Mouse (Mus musculus): ENCODE results near the gene Psmg4. TPM values are rescaled to one million over a fixed set of nuclear protein-coding genes. Genes with fewer than 3 reads are reported as not detected.

Gene Psmg4
- total RNA-seq, 2 experiments from 2014 or later, result 45.5 to 46.4 TPM

GRCm38 (mm10) chr13:34192414-34193191 lies 29.8 kb downstream of the Psmg4 start:
- intact Hi-C loops (cut with DNase I), result no loop called here
- peak; percentile 20 for DNase-seq

GRCm38 (mm10) chr13:34193384-34193783 lies 30.6 kb downstream of the Psmg4 start:
- DNase-seq, result no peak
- intact Hi-C loops (cut with DNase I), result no loop called here

- DNase-seq, result no peak
- intact Hi-C loops (cut with DNase I), result no loop called here
Observed at GRCm38 (mm10) chr13:34195676-34196075, 32.9 kb downstream of the Psmg4 start.

GRCm38 (mm10) chr13:34205216-34205615 lies 42.5 kb downstream of the Psmg4 start:
- DNase-seq, result no peak
- intact Hi-C loops (cut with DNase I), result no loop called here

DNA sequence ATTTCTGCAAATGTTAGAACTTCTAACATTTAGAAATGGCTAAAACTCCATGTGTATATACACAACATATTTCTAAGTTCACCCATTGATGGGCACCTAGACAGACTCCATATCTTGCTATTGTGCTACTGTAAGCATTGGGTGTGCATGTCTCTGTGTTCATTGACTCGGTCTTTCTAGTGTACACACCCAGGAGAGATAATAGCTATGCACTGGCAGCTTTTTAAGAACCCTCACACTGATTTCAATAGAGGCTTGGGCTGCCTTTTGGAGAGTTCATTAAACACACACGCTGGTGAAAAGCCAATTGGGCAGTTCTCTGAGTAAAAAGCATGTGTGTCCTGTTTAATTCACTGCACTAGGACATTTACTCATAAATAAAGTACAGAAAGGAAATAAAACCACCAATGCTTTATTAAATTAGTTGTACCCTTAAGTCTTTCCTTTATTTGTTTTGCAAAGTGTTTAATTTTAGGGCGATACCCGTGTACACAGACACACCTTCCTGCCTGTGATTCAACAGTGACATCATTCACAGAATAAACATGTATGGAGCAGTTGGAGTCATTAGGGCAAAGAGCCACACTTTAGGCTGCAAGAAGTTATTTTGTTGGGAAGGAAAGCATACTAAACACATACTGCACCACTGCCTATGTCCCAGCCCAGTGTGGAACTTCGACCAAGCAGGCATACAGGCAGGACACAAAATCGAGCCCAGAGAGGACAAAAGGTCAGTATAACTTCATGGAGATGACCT lies 45.1 kb downstream of the Psmg4 start:
- intact Hi-C loops (cut with DNase I), result no loop called here
- no peak for DNase-seq

DNA sequence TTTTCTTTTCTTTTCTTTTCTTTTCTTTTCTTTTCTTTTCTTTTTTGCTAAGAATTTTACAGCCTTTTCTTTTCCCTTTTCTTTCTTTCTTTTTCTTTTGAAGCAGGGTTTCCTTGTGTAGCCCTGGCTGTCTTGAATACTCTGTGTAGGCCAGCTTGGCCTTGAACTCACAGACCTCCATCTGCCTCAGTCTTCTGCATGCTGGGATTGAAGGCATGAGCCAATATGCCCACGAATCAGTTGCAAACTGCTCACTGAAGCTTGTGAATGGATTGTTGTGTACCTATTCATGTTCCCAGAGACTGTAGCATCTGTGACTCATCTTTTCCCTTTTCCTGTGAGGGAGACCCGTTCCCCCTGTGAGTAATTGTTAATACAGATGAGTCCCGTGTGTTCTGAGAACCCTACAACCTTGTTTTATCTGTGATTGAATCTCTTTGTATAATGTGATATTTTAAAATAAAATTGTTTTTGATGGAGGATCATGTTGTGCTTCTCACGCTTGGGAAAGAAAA lies 48.6 kb downstream of the Psmg4 start:
- intact Hi-C loops (cut with DNase I), result no loop called here
- DNase-seq, result no peak

DNA sequence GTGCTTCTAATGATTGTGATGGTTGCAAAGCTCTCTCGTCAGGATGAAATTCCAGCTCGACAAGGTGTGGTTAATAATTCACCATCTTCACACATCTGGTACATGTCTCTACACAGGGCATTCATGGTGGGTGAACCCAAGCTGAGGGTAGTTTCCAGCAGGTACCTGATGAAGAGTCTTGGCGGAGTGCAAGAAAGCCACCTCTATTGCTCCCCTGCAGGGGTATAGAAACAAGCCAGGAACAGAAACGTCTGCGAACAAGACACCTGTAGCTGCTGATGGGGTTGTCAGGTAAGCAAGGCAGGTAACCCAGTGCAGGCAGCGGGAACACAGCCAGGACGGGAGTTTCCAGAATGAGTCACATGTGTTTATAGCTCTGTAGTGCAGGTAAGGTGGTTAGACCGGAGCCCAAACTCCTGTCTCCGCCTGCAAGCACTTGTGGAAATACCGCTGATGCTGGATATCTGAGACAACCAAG lies 50.0 kb downstream of the Psmg4 start:
- intact Hi-C loops (cut with DNase I), result no loop called here
- no peak for DNase-seq

- intact Hi-C loops (cut with DNase I), result no loop called here
Observed at GRCm38 (mm10) chr13:34214855-34215254, 52.1 kb downstream of the Psmg4 start.

DNA sequence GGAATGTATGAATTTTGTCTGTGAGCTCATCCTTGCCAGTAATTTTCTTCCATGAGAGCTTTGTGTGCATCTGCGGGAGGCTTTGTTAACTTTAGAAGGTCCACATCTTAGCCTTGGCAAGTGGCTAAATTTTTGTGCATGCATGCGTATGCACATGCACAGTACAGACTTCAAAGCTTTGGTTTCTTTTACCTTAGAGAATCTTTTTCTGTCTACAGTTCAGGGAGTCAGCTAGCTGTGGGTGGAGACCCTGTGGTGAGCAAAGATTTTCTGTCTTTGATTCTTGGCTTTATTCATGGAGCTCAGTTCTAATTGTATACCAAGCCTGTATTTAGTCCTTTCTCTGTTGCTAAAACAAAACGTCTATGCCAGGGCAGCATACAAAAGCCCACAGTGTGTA lies 56.0 kb downstream of the Psmg4 start:
- no peak for DNase-seq
- intact Hi-C loops (cut with DNase I), result no loop called here

More at GRCm38 (mm10) chr13:34214855-34215254, 52.1 kb downstream of the Psmg4 start:
- DNase-seq, result no peak

- intact Hi-C loops (cut with DNase I), result no loop called here
- no peak for DNase-seq
Observed at GRCm38 (mm10) chr13:34219728-34220127, 57.0 kb downstream of the Psmg4 start.

- intact Hi-C loops (cut with DNase I), result no loop called here
- peak; percentile 51 for DNase-seq
Observed at GRCm38 (mm10) chr13:34222985-34223384, 60.2 kb downstream of the Psmg4 start.

DNA sequence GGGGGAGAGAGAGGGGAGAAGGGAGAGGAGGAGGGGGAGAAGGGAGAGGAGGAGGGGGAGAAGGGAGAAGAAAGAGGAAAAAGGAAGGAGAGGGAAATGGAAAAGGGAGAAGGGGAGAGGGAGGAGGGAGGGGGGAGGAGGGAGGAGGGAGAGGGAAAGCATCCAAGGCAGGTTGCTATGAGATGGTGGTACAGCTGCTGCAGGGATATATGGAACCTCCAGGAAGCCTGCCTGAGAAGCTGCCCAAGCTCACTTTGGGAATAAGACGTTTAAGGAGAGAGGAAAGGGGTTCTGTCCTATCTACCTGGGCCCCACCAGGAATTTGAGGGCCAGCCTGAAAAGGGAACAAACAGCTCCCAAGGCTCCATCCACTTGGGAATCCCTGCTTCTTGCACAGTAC lies 64.2 kb downstream of the Psmg4 start:
- no peak for DNase-seq
- intact Hi-C loops (cut with DNase I), result no loop called here

Other genes starting within 250 kb of the Psmg4 start
- gene Nqo2, start 198.3 kb upstream of the Psmg4 start, total RNA-seq (2021), result 1 to 10 TPM; 3.2 to 3.3 TPM
- gene Ripk1, start 160.6 kb upstream of the Psmg4 start, total RNA-seq (2021), result 10 to 100 TPM; 11.7 to 12.7 TPM
- gene Serpinb6a, start 160.2 kb upstream of the Psmg4 start, total RNA-seq (2021), result 10 to 100 TPM; 41.2 to 41.3 TPM
- gene Bphl, start 125.4 kb upstream of the Psmg4 start, total RNA-seq (2021), result 10 to 100 TPM; 27.6 to 31.3 TPM
- gene Tubb2a, start 85.0 kb upstream of the Psmg4 start, total RNA-seq (2021), result 1,000 to 10,000 TPM; 2,688 to 2,817 TPM
- gene Tubb2b, start 32.5 kb upstream of the Psmg4 start, total RNA-seq (2021), result 1,000 to 10,000 TPM; 3,894 to 3,983 TPM
- 10 to 100 TPM; 78.6 to 83.1 TPM for gene Slc22a23, start 182.2 kb downstream of the Psmg4 start, total RNA-seq (2021)